Mouse (Mus musculus): ENCODE measurements around the gene Mapre1.
"Not testable (repeated sequence)": the region's sequence is repeated elsewhere in the genome, so short reads cannot be mapped to it uniquely, and the experiment has no call there.

Mapre1 gene

DNA sequence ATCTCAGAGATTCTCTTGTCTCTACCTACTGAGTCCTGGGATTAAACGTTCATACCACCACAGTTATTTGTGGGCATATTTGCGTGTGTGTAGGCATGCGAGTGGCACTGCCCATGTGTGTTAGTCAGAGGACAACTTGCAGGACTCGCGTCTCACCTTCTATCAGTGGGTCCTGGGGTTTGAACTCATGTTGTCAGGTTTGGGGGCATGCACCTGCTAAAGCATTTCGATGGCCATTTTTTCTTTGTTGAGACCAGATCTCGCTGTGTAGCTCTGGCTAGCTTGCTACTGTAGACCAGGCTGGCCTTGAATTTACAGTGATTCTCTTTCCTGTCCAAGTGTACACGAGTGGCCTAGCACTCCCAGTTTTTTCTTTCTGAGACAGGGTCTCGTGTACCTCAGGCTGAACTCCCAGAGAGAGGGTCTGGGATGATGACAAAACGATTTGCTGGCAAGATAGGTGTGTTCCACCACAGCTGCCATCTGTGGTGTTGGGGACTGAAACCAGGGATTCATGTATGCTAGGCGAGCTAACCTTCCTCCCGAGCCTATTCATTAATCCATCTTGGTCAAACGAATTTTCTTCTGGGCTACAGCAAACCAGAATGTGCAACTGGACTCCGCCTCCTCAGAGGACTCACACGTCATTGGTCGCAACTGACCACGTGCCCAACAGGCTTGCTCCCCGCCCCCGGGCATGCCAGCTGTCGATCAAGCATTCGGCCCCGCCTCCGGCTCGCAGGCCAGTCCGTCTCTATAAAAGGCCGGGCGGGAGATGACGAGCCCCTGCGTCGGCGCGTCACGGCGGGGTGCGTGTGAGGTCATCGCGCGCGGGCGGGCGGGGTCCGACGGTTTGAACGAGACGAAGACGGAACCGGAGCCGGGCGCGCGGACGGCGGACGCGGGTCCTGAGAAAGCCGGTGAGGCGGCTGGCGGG lies at the start of gene Mapre1:
Gene Mapre1, plus strand, starts transcription at position 775 of the 937 bp plus-strand sequence.
- peak; percentile 92 for DNase-seq (ENCODE audit: extremely low read depth, low read depth)

DNA sequence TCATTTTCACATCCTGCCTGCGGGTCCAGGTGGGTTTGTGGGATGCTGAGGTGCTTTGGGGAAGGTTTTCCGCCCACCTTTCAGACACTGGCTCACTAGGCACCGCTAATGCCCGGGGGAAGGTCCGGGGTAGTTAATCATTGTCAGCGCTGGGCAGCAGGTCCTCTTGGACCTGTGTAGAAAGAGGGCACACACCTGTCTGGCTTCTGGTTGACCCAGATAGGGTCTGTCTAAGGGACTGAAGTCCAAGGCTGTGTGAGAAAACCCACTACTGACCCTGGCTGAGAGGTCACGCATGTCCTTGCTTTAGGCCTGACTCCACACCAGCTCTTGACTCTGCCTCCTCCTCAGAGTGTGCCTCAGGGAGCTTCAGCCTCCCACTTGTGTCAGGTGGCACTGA lies 47.7 kb upstream of the Mapre1 start:
- DNase-seq (ENCODE audit: extremely low read depth, low read depth), result not testable (repeated sequence)

DNA sequence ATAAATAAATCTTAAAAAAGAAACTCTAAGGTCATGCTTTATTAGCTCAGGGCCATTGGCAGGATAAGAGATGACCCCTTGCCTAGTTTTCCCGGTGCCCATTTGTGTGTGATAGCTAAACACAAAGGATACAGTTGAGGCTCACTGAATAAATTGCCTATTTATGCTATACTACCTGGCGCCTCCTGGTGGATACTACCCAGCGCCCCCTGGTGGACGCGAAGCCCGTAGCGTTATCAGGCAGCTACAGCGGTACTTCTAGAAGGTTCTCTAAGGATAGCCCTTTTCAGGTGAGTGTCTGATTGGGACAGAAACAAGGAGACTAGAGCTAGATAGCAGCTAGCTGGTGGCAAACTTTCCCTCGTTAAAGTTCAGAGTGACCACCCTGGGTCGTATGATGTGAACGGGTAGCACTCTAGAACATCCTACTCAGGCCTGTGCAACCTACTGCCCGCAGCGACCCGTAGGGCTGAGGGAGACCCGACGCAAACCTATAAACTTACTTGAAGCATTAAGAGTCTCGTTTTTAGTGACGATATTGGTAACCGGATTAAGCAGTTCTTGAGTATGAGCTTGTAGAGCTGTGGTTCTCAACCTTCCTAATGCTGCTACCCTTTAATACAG lies 46.5 kb upstream of the Mapre1 start:
- DNase-seq (ENCODE audit: extremely low read depth, low read depth), result peak; percentile 36

DNA sequence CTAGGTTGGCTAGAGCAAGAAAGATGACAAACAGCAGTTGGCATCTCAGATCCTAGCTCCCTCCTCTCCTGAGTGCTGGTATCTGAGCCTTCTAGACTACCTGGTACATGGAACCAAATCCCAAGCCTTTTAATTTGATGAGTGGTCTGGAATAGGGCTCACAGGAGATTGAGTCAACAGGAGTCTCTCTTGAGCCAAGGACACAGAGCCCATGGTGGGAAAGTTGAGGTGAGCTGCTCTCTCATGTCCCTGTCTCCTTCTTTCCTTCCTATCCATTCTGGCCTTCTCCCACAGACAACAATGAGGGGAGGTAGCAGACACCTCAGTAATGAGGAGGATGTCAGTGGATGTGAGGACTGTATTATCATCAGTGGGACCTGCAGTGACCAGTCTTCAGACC lies 44.7 kb upstream of the Mapre1 start, which contains the start of gene Dnmt3c:
Gene Dnmt3c, plus strand, starts transcription at position 301 of the 400 bp plus-strand sequence.
- no peak for DNase-seq (ENCODE audit: extremely low read depth, low read depth)

DNA sequence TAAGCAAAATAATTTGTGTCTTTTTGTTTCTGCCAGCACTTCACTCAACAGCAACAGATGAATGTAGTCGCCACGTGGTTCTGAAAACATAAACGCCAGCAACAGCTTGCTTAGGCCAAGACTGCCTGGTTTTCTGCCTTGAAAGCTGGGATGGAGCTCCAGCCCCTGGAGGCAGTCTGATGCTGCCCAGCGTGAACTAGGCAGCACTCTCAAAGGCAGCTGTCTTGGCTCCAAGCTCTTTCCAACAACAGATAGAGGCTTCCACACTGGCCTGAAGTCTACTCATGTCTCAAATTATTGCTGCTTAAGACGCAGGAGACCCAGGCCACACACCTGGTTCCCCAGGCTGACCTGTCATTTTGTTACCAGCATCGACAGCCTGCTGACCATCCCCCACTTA lies 37.7 kb upstream of the Mapre1 start:
- no peak for DNase-seq (ENCODE audit: extremely low read depth, low read depth)

DNA sequence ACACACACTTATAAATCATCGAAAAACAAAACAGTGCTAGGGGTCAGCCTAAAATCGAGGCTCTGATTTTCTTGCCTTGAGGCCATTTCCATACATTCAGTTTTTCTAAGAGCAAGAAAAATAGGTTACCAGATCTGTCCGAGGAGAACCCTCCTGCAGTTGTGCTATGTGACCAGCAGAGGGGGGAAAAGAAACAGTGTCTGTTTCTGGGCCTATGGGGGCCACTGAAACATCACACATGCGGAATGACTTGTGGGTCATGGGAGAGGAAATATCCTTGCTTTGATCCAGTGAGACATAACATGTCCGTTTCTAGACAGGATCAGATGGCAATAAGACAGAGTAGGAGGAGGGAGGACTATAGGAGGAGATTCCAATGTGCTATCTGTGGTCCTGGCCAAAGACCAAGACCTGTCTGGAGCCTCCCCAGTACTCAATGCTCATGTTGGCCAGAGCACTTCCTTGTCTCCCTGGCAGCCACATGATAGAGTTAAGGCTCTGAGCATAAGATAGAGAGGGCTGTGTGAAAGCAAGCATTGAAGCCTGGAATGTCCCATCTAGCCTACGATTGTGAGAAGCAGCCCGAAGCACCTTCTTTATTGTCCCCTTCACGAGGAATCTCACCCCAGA lies 30.3 kb upstream of the Mapre1 start:
- DNase-seq (ENCODE audit: extremely low read depth, low read depth), result peak; percentile 54

DNA sequence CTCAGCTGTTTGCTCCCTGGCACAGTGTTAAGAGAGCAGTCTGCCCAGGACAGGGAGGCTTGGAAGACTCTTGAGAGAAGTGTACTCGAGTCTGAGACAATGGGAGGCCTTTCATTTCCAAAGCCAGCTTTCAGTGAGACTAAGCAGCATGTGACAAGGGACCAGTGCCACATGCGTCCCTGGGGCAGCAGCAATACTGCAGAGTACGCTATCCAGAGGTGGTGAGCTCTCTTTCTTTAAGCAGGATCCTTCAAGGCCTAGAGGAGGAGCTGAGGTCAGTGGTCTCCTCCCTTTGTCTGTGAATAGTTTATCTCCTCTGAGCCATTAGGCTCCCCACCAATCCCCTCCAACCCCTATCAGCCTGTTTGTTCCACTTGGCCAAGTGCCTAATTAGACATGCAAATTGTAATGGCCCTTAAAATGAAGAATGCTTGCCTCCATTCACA lies 28.4 kb upstream of the Mapre1 start:
- peak; percentile 46 for DNase-seq (ENCODE audit: extremely low read depth, low read depth)

DNA sequence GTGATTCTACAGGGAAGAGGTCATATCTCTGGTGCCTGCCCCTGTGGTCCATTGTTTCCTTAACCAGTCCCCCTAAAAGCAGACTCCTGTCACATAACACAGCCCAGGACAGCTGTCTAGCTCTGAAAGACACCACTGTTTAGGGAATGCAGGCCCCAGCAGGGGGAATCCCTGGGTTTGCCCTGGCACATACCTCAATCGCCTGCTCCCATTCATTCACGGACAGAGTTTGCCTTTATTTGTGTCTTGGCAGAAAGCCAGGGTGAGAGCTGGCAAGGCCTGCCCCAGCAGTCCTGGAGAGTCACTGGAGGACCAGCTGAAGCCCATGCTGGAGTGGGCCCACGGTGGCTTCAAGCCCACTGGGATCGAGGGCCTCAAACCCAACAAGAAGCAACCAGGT lies 27.8 kb upstream of the Mapre1 start:
- no peak for DNase-seq (ENCODE audit: extremely low read depth, low read depth)

DNA sequence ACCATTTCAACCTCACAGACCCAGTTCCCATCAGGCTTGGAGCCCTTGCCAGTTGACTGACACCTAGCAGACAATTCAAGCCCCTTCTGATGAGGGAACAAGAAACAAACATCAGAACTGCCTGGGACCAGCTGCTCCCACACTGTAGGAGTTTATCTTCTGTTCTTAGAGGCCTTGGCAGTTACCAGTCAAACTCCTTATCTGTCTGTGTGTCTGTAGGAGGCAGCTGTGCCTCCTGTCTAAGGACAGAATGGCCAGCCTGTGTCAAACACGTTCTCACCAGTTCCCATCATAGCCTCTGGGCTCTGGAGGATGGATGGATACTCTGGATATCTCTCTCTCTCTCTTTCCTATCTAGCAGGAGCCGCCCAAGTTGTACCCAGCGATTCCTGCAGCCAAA lies 23.2 kb upstream of the Mapre1 start:
- DNase-seq (ENCODE audit: extremely low read depth, low read depth), result not testable (repeated sequence)

DNA sequence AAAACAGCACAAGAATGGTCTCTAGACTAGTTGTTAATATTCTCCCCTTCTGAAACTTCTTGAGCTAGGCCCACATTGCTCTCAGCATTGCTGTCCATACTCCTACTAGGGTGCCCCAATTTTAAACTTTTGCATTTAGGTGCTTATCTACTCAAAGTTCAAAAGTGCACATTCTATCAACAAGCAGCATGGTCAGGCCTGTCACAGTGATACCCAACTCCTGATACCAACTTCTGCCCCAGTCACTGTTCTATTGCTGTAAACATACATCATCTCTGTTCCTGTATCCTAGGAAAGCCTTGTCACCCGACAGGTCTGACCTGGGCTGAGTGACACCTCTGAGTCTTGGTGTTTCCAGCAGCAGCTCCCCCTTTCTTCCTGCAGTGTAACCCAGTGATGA lies 18.0 kb upstream of the Mapre1 start:
- no peak for DNase-seq (ENCODE audit: extremely low read depth, low read depth)

DNA sequence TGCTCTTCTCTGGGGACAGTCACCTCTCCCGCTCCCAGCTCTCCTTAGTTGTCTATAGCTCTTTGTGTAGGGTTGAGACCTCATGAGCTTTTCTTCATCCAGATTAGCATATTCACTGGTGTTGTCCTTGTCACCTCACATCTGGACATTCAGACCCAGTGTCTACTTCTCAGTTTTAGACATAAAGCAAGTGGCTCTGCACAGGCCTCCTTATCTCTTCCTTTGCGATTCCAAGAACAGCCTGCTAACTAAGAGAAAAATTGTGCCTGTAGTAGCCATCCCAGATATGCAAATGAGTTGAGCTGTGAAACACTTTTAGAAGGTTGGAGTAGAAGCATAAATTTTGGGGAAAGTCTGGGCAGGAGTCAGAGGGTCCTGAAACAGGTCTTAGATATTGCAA lies 16.6 kb upstream of the Mapre1 start:
- peak; percentile 89 for DNase-seq (ENCODE audit: extremely low read depth, low read depth)

DNA sequence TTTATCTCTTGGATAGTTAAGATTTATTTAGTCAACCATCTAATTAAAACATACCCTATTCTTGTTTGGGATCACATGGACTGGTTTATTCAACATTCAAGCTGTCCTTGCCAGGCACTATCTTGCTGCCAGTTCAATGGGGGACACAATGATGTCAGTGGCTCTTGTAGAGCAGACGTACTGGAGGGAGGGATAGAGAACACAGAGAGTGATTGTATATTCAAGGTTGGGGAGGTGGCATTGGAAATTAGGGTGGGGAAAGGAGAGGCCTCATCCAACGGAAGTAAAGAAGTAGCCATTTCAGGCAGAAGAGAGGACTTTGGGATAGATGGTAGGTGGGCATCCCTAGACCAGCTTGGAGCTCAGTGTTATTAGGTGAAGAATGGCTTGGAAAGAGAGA lies 16.2 kb upstream of the Mapre1 start:
- DNase-seq (ENCODE audit: extremely low read depth, low read depth), result no peak

DNA sequence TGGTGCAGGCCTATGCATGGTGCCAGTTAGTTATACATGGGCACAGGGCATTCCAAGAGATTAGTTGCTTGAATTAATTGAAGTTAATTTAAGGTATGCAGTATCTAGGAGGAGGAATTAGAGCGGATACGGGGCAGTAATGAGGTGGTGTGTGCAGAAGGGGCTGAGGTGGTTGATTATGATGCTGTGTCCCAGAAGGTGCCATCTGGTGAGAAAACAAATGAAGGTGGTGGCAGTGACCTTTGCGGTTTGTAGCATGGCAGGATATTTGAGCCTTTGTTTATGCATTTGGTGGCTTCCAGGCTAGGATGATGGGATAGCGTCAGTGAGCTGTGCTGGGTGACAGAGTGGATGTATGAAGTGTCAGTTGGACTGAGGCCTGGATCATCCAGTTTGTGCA lies 15.8 kb upstream of the Mapre1 start:
- DNase-seq (ENCODE audit: extremely low read depth, low read depth), result no peak

DNA sequence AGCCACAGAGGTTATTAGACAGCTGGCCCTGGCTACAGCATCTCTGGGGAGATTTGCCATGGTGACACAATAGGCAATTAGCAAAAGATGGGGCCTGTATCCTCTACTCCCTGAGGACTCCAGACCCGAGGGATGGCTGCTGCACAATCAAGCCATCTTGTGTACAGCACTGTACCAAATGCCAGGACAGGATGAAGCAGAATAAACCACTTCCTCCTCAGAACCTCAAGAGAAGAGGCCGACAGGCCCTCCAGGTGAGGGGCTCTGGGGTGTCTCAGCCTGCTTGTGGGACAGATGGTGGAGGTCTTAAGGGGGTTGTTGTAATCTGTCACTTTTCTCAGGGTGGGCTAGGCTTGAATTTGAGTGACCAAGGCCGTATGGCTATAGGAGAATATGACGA lies 7.0 kb upstream of the Mapre1 start:
- no peak for DNase-seq (ENCODE audit: extremely low read depth, low read depth)

DNA sequence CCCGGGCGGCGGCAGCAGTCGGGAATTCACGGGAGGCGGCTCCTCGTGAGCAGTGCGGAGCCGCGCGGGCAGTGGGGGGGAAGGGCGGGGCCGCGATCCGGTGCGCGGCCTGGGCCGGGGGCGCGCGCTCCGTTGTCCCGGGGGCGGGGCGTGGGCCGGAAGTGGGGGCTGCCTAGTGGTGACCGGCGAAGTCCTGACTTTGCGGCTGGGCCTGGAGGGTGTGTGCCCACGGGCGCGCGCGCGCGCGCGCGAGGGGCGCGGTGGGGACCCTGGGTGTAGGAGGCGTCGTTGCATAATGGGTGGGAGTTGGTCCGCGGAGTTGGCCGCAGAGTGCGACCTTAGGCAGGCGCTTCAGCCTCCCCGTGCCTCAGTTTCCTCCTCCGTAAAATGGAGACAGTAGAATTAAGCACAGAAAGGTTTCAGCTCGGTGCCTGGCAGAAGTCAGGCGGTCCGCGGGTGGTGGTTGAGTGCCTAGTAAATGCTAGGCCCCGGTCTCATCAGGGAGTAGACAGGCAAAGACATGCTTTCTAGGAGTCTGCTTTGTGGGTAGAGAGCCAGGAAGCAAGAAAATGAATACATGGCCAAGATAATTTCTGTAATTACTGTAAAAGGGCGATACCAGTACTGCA lies 477 bp downstream of the Mapre1 start:
- peak; percentile 34 for DNase-seq (ENCODE audit: extremely low read depth, low read depth)

DNA sequence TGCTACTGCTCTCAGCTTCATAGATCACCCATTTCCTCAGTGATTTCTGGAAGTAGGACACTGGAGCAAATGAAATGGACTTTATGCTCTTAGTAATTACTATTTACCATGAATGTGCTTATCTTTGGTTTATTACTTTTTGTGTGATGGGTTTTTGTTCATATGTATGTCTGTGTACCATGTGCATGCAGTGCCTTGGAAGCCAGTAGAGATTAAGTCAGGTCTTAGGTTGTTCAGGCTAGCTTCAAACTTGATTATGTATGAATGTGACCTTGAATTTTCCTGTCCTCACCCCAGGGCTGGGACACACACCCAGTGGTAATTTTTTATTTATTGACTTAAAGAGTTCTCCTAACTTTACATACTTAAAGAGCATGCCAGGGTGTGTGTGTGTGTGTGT lies 6.9 kb downstream of the Mapre1 start:
- DNase-seq (ENCODE audit: extremely low read depth, low read depth), result no peak

DNA sequence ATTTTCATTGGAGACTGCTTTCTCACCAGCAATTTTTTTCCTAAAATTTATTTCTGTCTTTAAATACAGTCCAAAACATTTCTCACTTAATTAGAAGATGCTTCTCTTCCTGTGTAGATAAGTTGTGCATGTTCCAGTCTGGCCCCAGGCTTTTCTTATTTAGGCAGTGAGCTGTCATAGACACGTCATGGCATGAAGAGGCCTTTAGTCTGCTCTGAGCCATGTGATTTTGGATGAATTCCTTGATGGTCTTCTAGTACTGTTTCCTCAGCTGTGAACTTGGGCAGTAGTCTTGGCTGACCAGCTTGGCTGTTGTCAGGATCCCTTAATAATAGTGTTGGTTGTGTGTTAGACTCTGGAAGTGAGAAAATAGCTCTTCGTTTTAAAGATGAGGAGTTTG lies 9.3 kb downstream of the Mapre1 start:
- DNase-seq (ENCODE audit: extremely low read depth, low read depth), result no peak

DNA sequence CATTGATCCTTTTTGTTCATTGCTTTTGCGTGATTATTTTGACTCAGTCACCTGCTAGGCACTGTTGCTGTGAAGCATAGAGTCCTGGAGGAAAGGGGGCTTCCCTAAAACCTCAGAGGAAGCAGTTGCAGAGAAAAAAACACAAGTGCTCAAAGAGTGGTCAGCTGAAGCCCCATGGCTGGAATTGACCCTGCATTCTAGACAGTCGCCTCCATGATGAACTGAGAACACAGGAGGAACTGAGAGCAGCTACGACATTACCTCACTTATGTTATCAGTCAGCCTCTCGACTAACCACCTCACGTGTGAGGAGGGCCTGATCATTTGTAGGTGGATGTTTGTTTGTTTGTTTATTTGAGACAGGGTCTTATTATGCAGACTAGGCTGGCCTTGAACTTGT lies 21.0 kb downstream of the Mapre1 start:
- DNase-seq (ENCODE audit: extremely low read depth, low read depth), result no peak

DNA sequence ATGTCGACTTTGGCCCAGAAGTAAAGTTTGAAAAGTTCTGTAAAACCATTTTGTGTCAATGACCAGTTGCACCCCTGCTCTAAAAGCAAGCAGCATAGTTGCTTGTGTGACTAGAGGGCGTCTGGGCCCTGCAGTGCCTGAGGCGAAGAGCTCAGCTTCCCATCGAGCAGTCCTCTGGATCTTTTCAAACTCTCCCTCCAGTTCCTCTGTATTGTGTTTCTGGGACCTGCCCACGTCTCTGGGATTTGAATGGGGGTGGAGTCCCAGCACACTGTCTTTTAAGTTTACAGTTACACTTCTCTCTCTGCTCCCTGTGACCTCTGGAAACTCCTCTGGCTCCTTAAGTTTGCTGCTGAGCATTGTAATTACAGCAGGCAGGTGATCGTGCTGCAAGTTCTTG lies 26.4 kb downstream of the Mapre1 start:
- no peak for DNase-seq (ENCODE audit: extremely low read depth, low read depth)

DNA sequence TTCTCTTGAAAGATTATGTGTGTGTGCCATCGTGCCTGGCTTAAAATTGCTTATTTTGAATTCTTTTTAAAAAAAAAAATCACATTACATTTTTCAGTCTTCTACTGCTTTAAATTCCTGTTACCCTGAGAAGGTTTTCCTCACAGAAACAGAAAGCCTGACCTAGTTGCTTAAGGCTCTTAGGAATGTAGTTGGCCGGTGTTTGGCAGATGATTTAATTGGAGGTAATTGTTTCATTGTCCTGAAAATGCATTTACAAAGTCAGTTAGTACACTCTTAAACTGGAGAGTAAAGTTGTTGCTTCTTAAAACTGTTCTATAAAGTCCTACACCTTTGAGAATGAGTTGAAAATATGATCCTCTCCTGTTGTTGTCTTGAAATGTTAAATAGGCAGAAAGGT lies 27.8 kb downstream of the Mapre1 start:
- no peak for DNase-seq (ENCODE audit: extremely low read depth, low read depth)

DNA sequence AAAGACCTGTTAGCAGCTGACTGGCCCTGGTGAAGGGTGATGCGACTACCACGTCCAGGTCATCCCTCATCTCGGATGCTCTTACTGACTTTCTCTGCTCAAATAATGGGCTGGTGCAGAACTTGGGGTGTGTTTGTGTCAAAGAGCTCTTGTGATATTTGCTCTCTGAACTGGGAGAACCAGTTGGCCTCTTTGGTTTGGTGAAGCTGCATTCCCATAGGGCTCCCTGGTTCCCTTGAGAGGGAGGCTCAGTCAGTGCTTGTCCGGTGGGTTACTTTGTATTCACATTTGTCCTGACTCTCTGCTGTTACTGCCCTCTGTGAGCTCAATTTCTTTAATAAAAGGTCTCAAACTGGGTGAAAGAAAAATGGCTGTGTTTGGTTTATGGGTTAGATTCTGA lies 31.9 kb downstream of the Mapre1 start:
- no peak for DNase-seq (ENCODE audit: extremely low read depth, low read depth)

DNA sequence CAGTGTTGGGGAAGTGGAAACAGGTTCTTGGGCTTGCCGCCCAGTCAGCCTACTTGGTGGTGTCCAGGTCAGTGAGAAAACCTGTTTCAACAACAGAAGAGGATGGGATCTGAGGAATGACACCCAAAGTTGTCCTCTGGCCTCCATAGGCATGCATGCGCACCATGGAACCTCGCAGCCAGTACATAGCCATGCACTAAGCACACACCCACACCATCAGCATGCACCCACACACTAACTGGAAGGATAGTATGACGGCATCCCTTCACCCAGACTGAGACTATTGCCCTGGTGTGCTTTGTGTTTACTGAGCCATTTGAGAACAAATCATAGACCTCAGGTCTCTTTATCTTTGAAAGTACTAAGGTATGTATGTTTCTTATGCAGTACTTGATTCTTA lies 34.4 kb downstream of the Mapre1 start:
- no peak for DNase-seq (ENCODE audit: extremely low read depth, low read depth)
